Mouse (Mus musculus) layer of hippocampus, adult 11-12 months (tissue): Measurements from ENCODE around the gene Aldob.
"Not testable (repeated sequence)": the region's sequence is repeated elsewhere in the genome, so short reads cannot be mapped to it uniquely, and the experiment has no call there.

Experiments
- DNase-seq: peaks from one replicate; pipeline ENCODE4 v3.0.0; 2022; ENCODE audit warnings: low spot score

Gene Aldob

DNA sequence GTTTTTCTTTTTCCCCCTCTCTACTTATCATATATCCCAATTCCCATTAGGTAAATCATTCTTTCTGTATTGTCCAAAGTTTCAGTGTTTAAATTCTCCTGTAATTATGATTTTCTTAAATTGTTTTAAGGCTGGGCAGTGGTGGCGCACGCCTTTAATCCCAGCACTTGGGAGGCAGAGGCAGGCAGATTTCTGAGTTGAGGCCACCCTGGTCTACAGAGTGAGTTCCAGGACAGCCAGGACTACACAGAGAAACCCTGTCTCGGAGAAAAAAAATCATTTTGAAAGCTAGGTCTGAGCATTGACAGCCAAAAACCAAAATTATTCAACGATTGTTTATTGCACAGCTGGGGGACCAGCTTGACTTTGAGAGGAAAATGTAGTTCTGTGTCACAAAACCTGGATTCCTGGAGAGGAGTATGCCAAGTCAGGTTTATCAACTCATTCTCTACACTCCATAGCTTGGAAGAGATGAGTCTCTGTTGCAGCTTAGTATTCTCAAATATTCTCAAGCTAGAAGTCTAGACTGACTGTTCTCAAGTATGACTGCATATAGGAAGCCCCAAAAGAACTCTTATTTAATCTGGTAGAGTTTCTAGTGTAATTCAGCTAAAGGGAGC, 13.6 kb downstream of the Aldob start:
- DNase-seq: no peak

DNA sequence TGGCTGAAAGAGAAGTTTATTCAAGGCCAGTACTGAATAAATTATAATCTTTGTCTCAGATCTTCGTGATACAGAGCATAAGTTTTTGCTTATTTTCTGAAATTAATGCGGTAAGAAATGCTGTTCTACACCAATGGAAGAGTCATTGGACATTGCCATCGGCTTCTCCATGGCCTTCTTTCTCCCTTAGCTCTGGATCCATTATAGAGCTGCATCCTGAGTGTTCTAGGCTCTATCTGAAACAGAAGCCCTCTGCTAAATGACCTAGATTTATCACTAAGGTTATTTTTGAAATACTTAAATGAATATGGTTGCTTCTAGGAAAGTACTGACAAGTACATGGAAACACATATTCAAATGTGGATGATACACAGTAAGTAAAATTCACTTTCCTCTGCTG, 14.3 kb downstream of the Aldob start:
- DNase-seq: no peak

DNA sequence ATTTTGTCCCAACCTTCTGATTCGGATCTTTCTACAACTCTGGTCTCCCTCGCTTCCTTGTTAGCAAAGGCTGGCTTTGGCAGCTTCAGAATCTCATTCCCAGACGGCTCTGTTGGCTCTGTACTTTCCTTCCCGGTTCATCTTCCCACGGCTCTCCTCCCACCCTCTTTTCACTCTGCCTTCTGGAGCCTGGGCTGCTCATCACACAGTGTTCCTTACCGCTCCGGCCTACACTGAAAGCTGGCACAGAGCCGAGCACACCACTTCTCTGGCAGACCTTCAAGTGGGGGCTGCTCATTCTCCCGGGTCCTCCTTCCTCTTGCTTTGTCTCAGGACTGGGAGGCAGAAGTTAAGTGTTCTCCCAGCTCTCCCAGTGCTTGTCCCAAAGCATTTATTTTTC, 26.8 kb downstream of the Aldob start:
- peak; percentile 80 for DNase-seq

DNA sequence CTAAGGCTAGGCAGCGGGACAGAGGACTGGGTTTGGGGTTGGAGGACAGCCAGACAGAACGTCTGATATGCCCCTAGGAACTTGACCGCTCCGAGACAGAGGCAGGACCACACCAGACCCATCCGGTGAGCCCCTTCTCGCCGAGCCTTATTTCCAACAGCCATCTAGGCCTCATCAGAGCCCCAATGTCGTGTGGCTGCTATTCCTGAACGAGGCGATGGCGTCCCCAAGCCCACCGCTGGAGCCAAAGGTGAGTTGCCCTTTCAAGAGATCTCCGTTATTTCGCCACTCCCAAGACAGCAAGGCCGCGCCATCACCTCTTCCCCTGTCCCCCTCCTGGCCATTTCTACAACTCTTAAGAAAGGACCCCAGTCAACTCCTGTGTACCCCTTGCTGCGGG, 28.0 kb downstream of the Aldob start:
- no peak for DNase-seq

DNA sequence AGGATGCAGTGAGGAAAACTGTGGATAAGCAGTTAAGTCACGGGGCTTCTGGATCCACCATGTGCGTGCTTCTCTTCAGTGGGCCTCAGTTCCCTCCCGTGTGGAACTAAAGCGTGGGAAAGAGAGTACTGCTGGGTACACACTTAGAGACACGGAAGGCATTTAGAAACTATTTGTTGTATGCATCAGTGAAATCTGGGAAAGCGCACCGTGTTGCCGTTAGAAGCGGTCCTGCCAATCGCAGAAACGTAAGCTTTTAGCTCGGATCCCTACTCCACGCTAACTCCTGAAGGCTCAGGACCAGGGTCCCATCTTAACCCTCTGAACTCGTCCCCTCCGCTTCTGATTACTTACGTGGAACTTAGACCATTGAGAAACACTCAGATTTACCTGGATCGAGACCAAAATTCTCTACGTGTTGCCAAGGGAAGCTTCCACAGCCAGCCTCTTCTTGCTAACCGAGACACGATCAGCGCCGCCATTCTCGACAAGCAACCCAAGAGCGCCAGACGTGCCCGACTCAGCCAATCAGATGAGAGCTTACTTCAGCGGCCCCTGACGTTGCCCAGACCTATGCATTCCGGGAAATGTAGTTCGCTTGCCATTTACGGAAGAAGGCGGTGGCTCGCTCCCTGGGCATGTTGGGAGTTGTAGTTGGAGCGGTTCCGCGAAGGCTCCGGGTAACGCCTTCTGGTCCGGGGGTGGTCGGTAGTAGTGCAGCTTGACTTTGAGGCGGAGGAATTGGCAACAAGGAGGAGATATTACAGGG, 28.6 kb downstream of the Aldob start, which contains the start of the genes Mrpl50 and Zfp189:
TSS of gene Mrpl50 (minus strand) at position 522 of the 769 bp plus-strand sequence.
TSS of gene Zfp189 (plus strand) at position 605 of the 769 bp plus-strand sequence.
- peak; percentile 97 for DNase-seq

DNA sequence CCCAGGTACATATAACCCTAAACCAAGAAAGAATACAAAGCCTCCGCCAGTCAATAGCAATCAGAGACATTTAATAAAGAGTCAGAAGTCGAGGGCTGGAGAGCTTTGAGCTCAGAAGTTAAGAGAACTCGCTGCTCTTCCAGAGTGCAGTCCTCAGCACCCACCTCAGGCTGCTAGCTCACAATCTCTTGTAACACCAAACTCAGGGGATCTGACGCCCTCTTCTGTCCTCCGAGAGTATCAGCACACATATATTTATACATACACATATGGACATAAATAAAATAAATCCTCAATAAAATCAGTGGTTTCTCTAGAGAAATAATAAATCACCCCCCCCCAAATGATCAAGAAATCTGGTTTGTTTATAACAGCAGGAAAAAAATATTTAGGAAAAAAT, 29.9 kb downstream of the Aldob start:
- DNase-seq: no peak

DNA sequence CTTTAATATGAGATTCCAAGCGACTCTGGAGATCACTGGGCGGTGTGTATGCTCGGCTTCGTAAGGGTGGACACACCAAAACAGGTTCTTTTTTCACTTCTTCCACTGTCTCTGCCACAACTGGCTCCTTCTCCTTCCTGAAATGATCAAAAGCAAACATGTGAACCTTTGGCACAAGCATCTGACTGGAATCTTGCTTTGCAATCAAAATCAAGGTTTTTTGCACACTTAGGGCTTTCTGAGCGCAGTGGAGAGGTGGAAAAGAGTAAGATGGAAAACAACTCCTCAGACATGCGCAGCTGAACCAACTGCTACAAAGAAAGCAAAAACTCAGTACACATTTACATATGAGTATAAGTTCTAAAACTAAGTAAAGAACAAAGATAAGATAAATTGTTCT, 34.9 kb downstream of the Aldob start:
- no peak for DNase-seq

DNA sequence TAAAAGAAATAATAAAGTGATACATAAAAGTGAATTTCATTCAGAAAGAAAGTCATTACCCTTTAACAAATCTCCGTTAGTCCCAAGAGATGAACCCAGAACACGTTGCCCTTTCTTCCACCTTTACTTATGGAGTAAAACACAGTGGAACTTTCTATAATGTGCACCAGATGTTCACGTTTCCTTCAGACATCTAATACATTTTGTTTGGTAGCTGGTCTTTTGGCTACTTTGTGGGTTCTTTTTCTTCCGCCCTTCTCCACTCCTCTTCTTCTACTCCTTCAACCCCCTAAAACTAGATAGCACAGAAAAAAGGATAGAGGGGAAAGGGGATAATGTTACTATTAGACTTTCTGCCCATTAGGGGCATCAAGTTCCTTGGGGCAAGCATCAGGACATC, 36.7 kb downstream of the Aldob start:
- DNase-seq: no peak

DNA sequence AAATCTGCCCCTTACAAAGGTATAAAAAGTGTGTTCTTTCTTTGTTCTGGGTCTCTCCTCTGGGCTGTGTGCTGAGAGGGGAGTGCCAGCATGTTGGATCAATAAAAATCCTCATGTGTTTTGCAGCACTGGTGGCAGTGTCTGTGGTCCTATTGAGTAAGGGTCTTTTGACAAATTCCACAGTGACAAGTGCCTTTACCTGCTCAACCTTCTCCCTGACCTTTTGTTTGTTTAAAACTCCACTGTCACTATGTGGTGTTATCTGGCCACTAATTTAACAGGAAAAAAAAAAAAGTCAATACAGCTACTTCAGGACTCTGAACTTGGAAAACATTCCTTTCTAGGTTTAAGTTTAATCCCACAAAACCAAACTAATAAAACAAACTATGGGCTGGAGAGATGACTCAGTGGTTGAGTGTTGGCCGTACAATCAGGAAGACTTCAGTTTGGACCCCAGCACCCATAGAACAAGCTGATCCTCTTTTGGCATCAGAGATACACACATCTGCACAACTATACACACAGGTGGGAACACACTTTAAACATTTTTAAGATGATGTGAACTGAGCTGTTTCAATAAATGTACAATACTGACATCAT, 39.0 kb downstream of the Aldob start:
- DNase-seq: not testable (repeated sequence)

DNA sequence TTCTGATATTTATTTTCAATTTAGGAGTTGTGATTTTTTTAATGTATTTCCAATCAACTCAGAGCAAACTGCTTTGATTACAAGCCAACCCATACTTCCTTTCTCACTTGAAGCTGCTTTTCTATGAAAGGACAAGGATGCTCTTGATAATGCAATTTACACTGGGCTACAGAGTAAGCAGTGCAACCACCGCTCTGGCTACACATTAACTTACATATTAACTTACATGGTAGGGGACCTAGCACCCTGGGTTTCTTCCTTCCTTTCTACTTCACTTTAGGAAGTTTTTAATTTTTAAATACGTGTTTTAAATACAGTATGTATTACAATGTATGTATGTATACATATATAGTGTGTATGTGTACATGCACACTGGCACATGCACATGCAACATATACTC, 40.2 kb downstream of the Aldob start:
- no peak for DNase-seq

DNA sequence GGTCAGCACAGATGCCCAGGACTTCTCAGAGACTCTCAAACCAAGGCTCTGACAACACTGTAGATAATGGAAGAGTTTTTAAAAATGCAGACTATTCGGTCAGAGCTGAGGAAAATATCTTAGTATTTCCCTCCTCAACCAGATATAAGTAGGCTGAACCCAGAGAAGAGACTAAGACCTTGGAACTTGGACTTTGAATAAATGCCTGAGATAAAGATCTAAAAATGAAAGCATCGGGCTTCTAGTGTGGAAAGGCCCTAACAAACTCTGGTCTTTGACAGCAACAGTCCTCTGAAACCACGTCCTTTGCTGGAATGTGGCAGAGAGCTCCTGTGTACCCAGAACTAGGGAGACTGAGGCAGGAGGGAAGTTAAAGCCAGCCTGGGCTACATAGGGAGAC, 43.0 kb downstream of the Aldob start, which contains the start of gene Baat:
TSS of gene Baat (minus strand) at position 172 of the 400 bp plus-strand sequence.
- DNase-seq: no peak

DNA sequence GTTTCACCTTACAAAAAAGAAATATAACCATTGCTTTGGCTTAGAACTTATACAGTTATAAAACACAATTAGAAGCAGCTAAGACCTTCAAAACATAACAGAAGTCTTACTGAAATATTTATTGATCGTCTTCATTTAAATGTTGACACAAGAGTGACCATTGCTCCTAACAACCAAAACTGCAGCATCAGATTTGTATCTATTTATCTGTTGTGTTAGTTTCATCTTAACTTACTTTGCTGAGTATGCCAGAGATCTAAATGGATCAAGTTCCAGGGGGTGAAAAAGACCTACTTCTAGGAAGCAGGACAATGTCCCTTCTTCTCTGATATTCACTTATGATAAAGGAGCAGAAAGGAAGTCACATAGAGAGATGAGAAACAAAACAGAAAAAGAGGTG, 45.8 kb downstream of the Aldob start:
- no peak for DNase-seq
